Mouse (Mus musculus) limb, embryonic 11.5 days (tissue): ENCODE measurements at regions not wholly inside any gene's neighbourhood (a gene's known extent, or its start where the extent isn't known, plus 50 kb on each side); places are given as distances from the start of the nearest gene placed in this dataset.
"Not testable (repeated sequence)": the region's sequence is repeated elsewhere in the genome, so short reads cannot be mapped to it uniquely, and the experiment has no call there.

Source experiments
- ATAC-seq: fragments of 200-750 bp; cut with Nextera tagmentation; 2 replicates; pipeline ENCODE4 v1.8.0; 2017; ENCODE audit warnings: low read depth; ENCODE audit not compliant: insufficient number of reproducible peaks, low FRiP score, low TSS enrichment
- DNase-seq: peaks from one replicate; pipeline ENCODE4 v3.0.0-alpha.2; 2015; ENCODE audit warnings: low spot score
- H3K27ac ChIP-seq: fragments of 300-500 bp; sonication (generic); replicated peaks from 2 replicates; pipeline ENCODE4 v1.5.1; 2014; ENCODE audit warnings: low read depth, mild to moderate bottlenecking, low read length
- H3K27me3 ChIP-seq: fragments of 300-500 bp; sonication (generic); 2 replicates; pipeline ENCODE4 v1.6.1; 2014; ENCODE audit warnings: mild to moderate bottlenecking, low read length, mixed read lengths; ENCODE audit not compliant: control insufficient read depth, insufficient read depth
- H3K36me3 ChIP-seq: fragments of 300-500 bp; sonication (generic); 2 replicates; pipeline ENCODE4 v1.6.1; 2014; ENCODE audit warnings: mild to moderate bottlenecking, low read length, moderate library complexity, mixed read lengths; ENCODE audit not compliant: control insufficient read depth, insufficient read depth
- H3K4me1 ChIP-seq: fragments of 300-500 bp; sonication (generic); 2 replicates; pipeline ENCODE4 v1.6.1; 2014; ENCODE audit warnings: low read length, mixed read lengths; ENCODE audit not compliant: control insufficient read depth, insufficient read depth
- H3K4me2 ChIP-seq: fragments of 300-500 bp; sonication (generic); 2 replicates; pipeline ENCODE4 v1.6.1; 2014; ENCODE audit warnings: low read depth, mild to moderate bottlenecking, moderate library complexity; ENCODE audit not compliant: severe bottlenecking
- H3K4me3 ChIP-seq: fragments of 300-500 bp; sonication (generic); 2 replicates; pipeline ENCODE4 v1.5.1; 2014; ENCODE audit warnings: low read depth, low read length
- H3K9ac ChIP-seq: fragments of 300-500 bp; sonication (generic); 2 replicates; pipeline ENCODE4 v1.6.1; 2014; ENCODE audit warnings: mild to moderate bottlenecking, low read length
- H3K9me3 ChIP-seq: fragments of 300-500 bp; sonication (generic); 2 replicates; pipeline ENCODE4 v1.6.1; 2016; ENCODE audit warnings: low read length; ENCODE audit not compliant: control insufficient read depth
- WGBS: fragments of 180-500 bp; shearing (Covaris S2); extraction: QIAGEN DNeasy Blood & Tissue Kit; methylation state at CpG from one replicate; pipeline ENCODE4 v1.1.7; 2014; 5-methylcytosine and 5-hydroxymethylcytosine counted together

- H3K36me3 ChIP-seq, result no peaks in the 10 kb centered on the region
- 87% methylated on average over 6 of the region's 6 CpGs for WGBS
- no peaks in the 10 kb centered on the region for H3K4me1 ChIP-seq
- H3K4me3 ChIP-seq, result no peak overlapping the region
- no peaks in the 10 kb centered on the region for H3K27me3 ChIP-seq
- H3K9me3 ChIP-seq, result no peaks in the 10 kb centered on the region
- H3K27ac ChIP-seq, result no peak overlapping the region
- ATAC-seq (no peak), DNase-seq (no peak)
- no peak overlapping the region for H3K4me2 ChIP-seq
- H3K9ac ChIP-seq, result no peak overlapping the region
These were observed 410.3 kb downstream of the Ice1 start for GRCm38 (mm10) chr13:70227167-70227566.

- no peaks in the 10 kb centered on the region for H3K9me3 ChIP-seq
- H3K4me2 ChIP-seq, result peak overlapping the region; percentile 30
- ATAC-seq (peak; percentile 81), DNase-seq (peak; percentile 89)
- H3K4me3 ChIP-seq, result no peak overlapping the region
- H3K4me1 ChIP-seq, result no peaks in the 10 kb centered on the region
- WGBS, result 39% methylated on average over 22 of the region's 22 CpGs
- H3K9ac ChIP-seq, result no peak overlapping the region; the same call in 1 of the 2 replicates
- H3K27ac ChIP-seq, result no peak overlapping the region
- no peaks in the 10 kb centered on the region for H3K36me3 ChIP-seq
- H3K27me3 ChIP-seq, result no peaks in the 10 kb centered on the region
These were observed 403.3 kb downstream of the Ice1 start for GRCm38 (mm10) chr13:70233896-70234799.

GRCm38 (mm10) chr13:70243598-70244157 is 393.8 kb downstream of the Ice1 start:
- H3K4me2 ChIP-seq, result no peak overlapping the region
- H3K4me1 ChIP-seq, result no peaks in the 10 kb centered on the region
- DNase-seq (peak; percentile 3), ATAC-seq (no peak)
- no peaks in the 10 kb centered on the region for H3K36me3 ChIP-seq
- H3K9ac ChIP-seq, result no peak overlapping the region
- no peaks in the 10 kb centered on the region for H3K9me3 ChIP-seq
- WGBS, result 92% methylated on average over 4 of the region's 4 CpGs
- H3K27me3 ChIP-seq, result no peaks in the 10 kb centered on the region
- H3K27ac ChIP-seq, result no peak overlapping the region
- no peak overlapping the region for H3K4me3 ChIP-seq

GRCm38 (mm10) chr13:70260003-70260496 is 377.4 kb downstream of the Ice1 start:
- no peaks in the 10 kb centered on the region for H3K27me3 ChIP-seq
- H3K9me3 ChIP-seq, result no peaks in the 10 kb centered on the region
- H3K9ac ChIP-seq, result no peak overlapping the region
- ATAC-seq (no peak), DNase-seq (no peak)
- H3K4me3 ChIP-seq, result no peak overlapping the region
- WGBS, result 62% methylated on average over 12 of the region's 12 CpGs
- H3K4me1 ChIP-seq, result no peaks in the 10 kb centered on the region
- no peak overlapping the region for H3K4me2 ChIP-seq
- no peak overlapping the region for H3K27ac ChIP-seq
- H3K36me3 ChIP-seq, result no peaks in the 10 kb centered on the region

GRCm38 (mm10) chr13:70263654-70264053 is 373.8 kb downstream of the Ice1 start:
- Histone ChIP-seq H3K9me3 (no peaks in the 10 kb centered on the region), H3K36me3 (no peaks in the 10 kb centered on the region), H3K9ac (no peak overlapping the region), H3K4me2 (no peak overlapping the region), H3K4me3 (no peak overlapping the region), H3K27ac (no peak overlapping the region), H3K4me1 (no peaks in the 10 kb centered on the region), H3K27me3 (no peaks in the 10 kb centered on the region)
- DNase-seq, result no peak
- no peak for ATAC-seq
- 90% methylated on average over 3 of the region's 3 CpGs for WGBS

- not testable (repeated sequence) for H3K4me1 ChIP-seq, H3K4me3 ChIP-seq, H3K9me3 ChIP-seq, H3K4me2 ChIP-seq, H3K9ac ChIP-seq, DNase-seq, H3K36me3 ChIP-seq, H3K27me3 ChIP-seq, H3K27ac ChIP-seq, ATAC-seq
- 86% methylated on average over 10 of the region's 10 CpGs for WGBS
These were observed 360.5 kb downstream of the Ice1 start for GRCm38 (mm10) chr13:70276884-70277378.

- no peak for DNase-seq
- ATAC-seq, result no peak
- Histone ChIP-seq H3K4me3 (no peak overlapping the region), H3K27me3 (no peaks in the 10 kb centered on the region), H3K9me3 (no peaks in the 10 kb centered on the region), H3K36me3 (no peaks in the 10 kb centered on the region), H3K4me1 (0 out of 2 replicates have a peak, but pooled peaks cover 2% of the 10 kb centered on the region), H3K27ac (no peak overlapping the region), H3K4me2 (no peak overlapping the region), H3K9ac (no peak overlapping the region)
- WGBS, result 67% methylated on average over 13 of the region's 13 CpGs
These were observed 359.5 kb downstream of the Ice1 start for GRCm38 (mm10) chr13:70277667-70278591.
